Mouse (Mus musculus) liver, adult 2 months (tissue): ENCODE measurements around the gene Sdk2.

Source experiments
- CTCF ChIP-seq: fragments of 200-500 bp; IDR thresholded peaks from 2 replicates; pipeline ENCODE4 v1.5.1; 2011; ENCODE audit warnings: low read depth, low read length, control low read depth
- POLR2A ChIP-seq: fragments of 200-500 bp; IDR thresholded peaks from 2 replicates; pipeline ENCODE4 v1.6.1; 2011; ENCODE audit warnings: low read length, control low read depth; ENCODE audit not compliant: insufficient read depth; ENCODE audit errors: extremely low read depth

DNA sequence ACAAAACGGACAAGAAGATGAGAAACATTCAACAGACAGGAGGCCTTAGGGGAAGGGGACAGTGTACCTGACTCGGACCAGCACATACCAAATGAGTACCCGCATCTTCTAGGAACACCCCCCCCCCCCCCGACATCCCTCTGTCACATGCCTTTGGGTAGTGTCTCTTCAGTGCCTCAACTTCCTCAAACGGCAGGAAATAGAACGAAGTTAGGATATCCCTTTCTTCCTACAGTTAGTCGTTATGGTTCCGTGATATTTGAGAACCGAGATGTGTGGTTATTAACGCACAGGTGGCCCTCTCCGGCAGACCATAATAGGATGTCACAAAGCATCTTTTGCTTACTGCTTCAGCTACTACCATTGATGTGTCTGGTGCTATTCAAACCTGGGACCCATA lies 279.8 kb downstream of the Sdk2 start:
- TF ChIP-seq CTCF (no peak), POLR2A (no peak)
